Mouse (Mus musculus) G1E (cell line): ENCODE data around the gene Ptprt. TPM values are rescaled to one million over a fixed set of nuclear protein-coding genes. Genes with fewer than 3 reads are reported as not detected.

Experiments
- ATAC-seq: 2 replicates; pipeline ENCODE4 v1.8.0; 2016; ENCODE audit warnings: mild to moderate bottlenecking; ENCODE audit not compliant: insufficient number of reproducible peaks, poor library complexity, low FRiP score, severe bottlenecking; ENCODE audit errors: extremely low read depth
- DNase-seq: peaks from one replicate; pipeline ENCODE4 v3.0.0; 2012; ENCODE audit warnings: low spot score
- H3K27me3 ChIP-seq: 2 replicates; pipeline ENCODE4 v1.6.1; 2012; ENCODE audit warnings: mild to moderate bottlenecking, low read length, inconsistent platforms; ENCODE audit not compliant: insufficient read depth
- H3K36me3 ChIP-seq: replicated peaks from 2 replicates; pipeline ENCODE3; 2012; ENCODE audit warnings: mild to moderate bottlenecking, inconsistent platforms
- H3K4me1 ChIP-seq: 2 replicates; pipeline ENCODE4 v1.6.1; 2012; ENCODE audit warnings: low read depth, low read length, inconsistent platforms, mixed read lengths; ENCODE audit not compliant: insufficient read depth
- H3K4me3 ChIP-seq: 2 replicates; pipeline ENCODE4 v1.5.1; 2012; ENCODE audit warnings: low read depth, mild to moderate bottlenecking, inconsistent platforms, low read length, moderate library complexity, mixed read lengths
- H3K9me3 ChIP-seq: replicated peaks from 2 replicates; pipeline ENCODE4 v1.6.1; 2012; ENCODE audit warnings: inconsistent platforms
- CTCF ChIP-seq: IDR thresholded peaks from 2 replicates; pipeline ENCODE4 v1.5.1; 2012; ENCODE audit warnings: low read depth, low read length, inconsistent platforms, mixed read lengths
- GATA1 ChIP-seq: IDR thresholded peaks from 2 replicates; pipeline ENCODE4 v1.6.1; 2012; ENCODE audit warnings: borderline replicate concordance, low read length, inconsistent platforms, mixed read lengths
- GATA2 ChIP-seq: IDR thresholded peaks from 2 replicates; pipeline ENCODE4 v1.6.1; 2012; ENCODE audit warnings: low read depth, low read length, inconsistent platforms, borderline replicate concordance
- POLR2AphosphoS5 ChIP-seq: IDR thresholded peaks from 2 replicates; pipeline ENCODE4 v1.6.1; 2012; ENCODE audit warnings: low read depth, low read length, inconsistent platforms; ENCODE audit not compliant: insufficient replicate concordance
- TAL1 ChIP-seq: conservative IDR thresholded peaks from 2 replicates; pipeline ENCODE4 v1.6.1; 2012; ENCODE audit warnings: low read depth, low read length, inconsistent platforms, mixed read lengths
- polyA plus RNA-seq: library from polyadenylated mRNA; stranded (reverse); fragments of >175 nt; gene quantifications from 2 replicates; pipeline ENCODE4 v1.2.3, GENCODE M21; 2012
- total RNA-seq, 2 experiments: library from RNA; stranded (forward) in 1 of 2; stranded (reverse) in 1 of 2; fragments of 200-1000 nt in 1 of 2; fragments of >200 nt in 1 of 2; fragmentation: Nextera tagmentation in 1 of 2; gene quantifications; 2 replicates each; pipeline ENCODE4 v1.2.3; 2014 to 2017

The Ptprt gene
- total and polyA plus RNA-seq, 3 experiments = 0.05 TPM; not detected in 2

- no peaks in the 10 kb centered on the region for H3K4me1 ChIP-seq
- no peaks in the 10 kb centered on the region for H3K27me3 ChIP-seq
- TF ChIP-seq CTCF (no peak), GATA2 (no peak), TAL1 (no peak), POLR2AphosphoS5 (no peak), GATA1 (no peak)
- H3K9me3 ChIP-seq = peaks cover 11% of the 10 kb centered on the region
- no peak for DNase-seq
- ATAC-seq = no peak
- H3K36me3 ChIP-seq = no peaks in the 10 kb centered on the region
- H3K4me3 ChIP-seq = no peak overlapping the region
Measured at GRCm38 (mm10) chr2:161600206-161600808, 1060.6 kb downstream of the Ptprt start.

DNA sequence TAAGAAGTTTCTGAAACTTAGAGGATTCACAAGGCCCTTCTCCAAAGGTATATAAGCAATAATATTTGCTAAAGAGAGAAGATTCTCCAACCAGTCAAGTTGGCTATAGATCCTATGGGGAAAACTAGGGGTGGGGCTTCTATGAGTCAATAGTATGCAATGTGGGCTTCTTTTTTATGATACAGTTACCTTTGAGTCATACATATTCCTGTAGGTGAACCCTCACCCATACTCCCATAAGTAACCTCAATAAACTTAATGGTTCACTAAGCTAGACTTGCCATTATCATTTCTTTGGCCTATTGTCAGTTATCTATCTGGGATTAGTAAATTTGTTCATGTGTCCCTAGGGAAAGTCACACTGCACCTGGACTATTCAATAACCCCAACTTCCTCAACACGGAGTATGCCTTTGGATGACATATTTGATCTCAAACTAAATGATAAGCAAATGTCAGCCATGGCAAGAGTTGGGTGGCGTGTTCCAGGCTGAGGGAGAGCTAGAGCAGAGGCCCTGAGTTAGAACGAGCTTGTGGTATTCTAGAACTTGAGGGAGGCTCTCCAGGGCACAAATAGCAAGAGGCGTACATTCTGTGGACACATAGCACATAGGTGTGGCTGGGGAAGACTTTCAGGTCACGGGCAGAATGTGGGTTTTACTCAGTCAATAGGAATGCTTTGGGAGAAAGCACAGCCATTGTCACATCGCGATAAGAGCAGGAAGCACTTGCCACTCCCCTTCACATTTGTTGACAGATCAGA lies 1067.4 kb downstream of the Ptprt start:
- no peaks in the 10 kb centered on the region for H3K4me1 ChIP-seq
- DNase-seq (no peak), ATAC-seq (no peak)
- H3K4me3 ChIP-seq = no peak overlapping the region
- no peaks in the 10 kb centered on the region for H3K36me3 ChIP-seq
- TF ChIP-seq CTCF (no peak), POLR2AphosphoS5 (no peak), TAL1 (no peak), GATA2 (no peak), GATA1 (no peak)
- H3K9me3 ChIP-seq = peaks cover 38% of the 10 kb centered on the region
- H3K27me3 ChIP-seq = no peaks in the 10 kb centered on the region

GRCm38 (mm10) chr2:161574401-161574800 lies 1086.5 kb downstream of the Ptprt start:
- DNase-seq (no peak), ATAC-seq (no peak)
- H3K36me3 ChIP-seq = no peaks in the 10 kb centered on the region
- no peaks in the 10 kb centered on the region for H3K4me1 ChIP-seq
- H3K27me3 ChIP-seq = no peaks in the 10 kb centered on the region
- TF ChIP-seq GATA2 = no peak
- TF ChIP-seq TAL1 = no peak
- no peak for TF ChIP-seq POLR2AphosphoS5
- TF ChIP-seq CTCF = no peak
- TF ChIP-seq GATA1 = no peak
- no peak overlapping the region for H3K4me3 ChIP-seq
- H3K9me3 ChIP-seq = peaks cover 23% of the 10 kb centered on the region

DNA sequence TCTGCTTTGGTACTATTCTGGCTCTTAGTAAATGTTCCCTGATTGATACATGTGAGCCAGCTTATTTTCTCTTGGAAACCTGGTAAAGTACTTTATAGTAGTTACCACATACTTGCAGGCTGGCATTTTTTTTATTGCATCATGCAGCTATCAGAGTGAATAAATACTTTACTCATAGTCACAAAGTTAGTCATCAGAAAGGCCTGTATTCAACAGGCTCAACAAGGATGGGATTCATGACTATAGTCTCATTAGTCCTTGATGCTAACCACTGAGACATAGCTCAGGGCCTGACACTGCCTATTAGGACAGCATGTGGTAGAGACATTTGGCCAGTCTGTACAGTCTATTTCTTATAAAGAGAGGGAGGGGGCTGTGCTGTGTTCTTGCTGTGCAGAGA lies 1088.7 kb downstream of the Ptprt start:
- DNase-seq (no peak), ATAC-seq (no peak)
- Histone ChIP-seq H3K4me1 (no peaks in the 10 kb centered on the region), H3K27me3 (no peaks in the 10 kb centered on the region), H3K9me3 (peaks cover 24% of the 10 kb centered on the region), H3K4me3 (no peak overlapping the region), H3K36me3 (no peaks in the 10 kb centered on the region)
- no peak for TF ChIP-seq CTCF
- no peak for TF ChIP-seq GATA1
- no peak for TF ChIP-seq TAL1
- TF ChIP-seq GATA2 = no peak
- TF ChIP-seq POLR2AphosphoS5 = no peak

GRCm38 (mm10) chr2:161570236-161570995 lies 1090.5 kb downstream of the Ptprt start:
- ATAC-seq (no peak), DNase-seq (no peak)
- no peak for TF ChIP-seq CTCF
- no peak for TF ChIP-seq POLR2AphosphoS5
- TF ChIP-seq GATA2 = no peak
- no peak for TF ChIP-seq TAL1
- TF ChIP-seq GATA1 = no peak
- Histone ChIP-seq H3K9me3 (peaks cover 16% of the 10 kb centered on the region), H3K4me3 (no peak overlapping the region), H3K36me3 (no peaks in the 10 kb centered on the region), H3K4me1 (no peaks in the 10 kb centered on the region), H3K27me3 (no peaks in the 10 kb centered on the region)

DNA sequence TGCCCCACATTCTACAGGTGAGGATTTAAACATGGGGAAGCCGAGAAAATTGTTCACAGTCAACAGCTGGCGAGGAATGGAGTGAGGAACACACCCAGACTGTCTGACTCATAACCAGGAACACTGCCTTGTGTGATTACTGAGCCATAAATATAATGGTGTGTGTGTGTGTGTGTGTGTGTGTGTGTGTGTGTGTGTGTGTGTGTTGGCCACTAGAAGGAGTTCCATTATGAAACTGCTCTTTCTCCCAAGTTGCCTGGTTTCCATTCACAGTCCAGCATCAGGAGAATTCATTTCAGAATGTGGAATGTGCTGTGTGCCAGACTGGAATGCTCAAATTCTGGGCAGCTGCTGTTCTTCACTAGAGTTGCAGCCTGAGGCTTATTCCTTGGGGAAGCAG lies 1099.4 kb downstream of the Ptprt start:
- no peak for TF ChIP-seq GATA2
- TF ChIP-seq GATA1 = no peak
- no peak for TF ChIP-seq CTCF
- no peak for TF ChIP-seq TAL1
- TF ChIP-seq POLR2AphosphoS5 = no peak
- no peaks in the 10 kb centered on the region for H3K36me3 ChIP-seq
- ATAC-seq (no peak), DNase-seq (no peak)
- no peak overlapping the region for H3K4me3 ChIP-seq
- H3K27me3 ChIP-seq = no peaks in the 10 kb centered on the region
- peaks cover 58% of the 10 kb centered on the region for H3K9me3 ChIP-seq
- H3K4me1 ChIP-seq = no peaks in the 10 kb centered on the region
